Mouse (Mus musculus): Measurements from ENCODE around the gene Scml4.

The Scml4 gene

DNA sequence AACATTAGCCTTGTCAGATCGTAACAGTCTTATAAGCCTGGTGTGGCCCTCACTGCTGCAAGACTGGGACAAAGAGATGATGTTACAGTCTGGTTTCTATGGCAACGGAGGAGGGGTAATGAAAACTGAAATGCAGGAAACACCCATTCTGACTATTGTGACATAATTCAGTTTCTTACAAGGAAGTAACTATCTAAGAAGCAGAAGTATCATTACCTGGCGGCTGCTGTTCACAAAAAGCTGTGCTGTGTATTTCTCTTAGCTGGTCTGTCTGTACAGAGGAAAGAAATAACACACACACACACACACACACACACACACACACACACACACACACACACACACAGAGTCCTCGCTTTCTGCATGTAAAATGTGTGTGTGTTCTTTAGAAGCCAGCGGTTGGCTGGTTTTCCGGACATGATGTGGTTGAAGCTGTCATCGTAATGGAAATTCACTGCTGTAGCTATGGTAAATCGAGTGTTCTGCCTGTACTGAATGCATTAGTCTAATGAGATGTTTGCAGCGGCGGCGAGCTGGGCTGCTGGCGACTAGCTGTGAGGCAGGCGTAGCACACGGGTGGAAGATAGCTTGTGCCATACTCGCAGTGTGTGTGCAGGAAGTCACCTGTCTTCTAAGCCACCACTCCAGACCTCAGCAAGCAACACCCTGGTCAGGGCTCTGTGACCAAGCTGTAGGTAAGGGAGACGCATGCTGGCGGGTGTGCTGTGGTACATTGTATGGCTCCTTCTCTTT is at the start of gene Scml4:
Gene Scml4, plus strand, starts transcription at position 212 of the 753 bp plus-strand sequence.
- no peak for DNase-seq (ENCODE audit: low spot score)

DNA sequence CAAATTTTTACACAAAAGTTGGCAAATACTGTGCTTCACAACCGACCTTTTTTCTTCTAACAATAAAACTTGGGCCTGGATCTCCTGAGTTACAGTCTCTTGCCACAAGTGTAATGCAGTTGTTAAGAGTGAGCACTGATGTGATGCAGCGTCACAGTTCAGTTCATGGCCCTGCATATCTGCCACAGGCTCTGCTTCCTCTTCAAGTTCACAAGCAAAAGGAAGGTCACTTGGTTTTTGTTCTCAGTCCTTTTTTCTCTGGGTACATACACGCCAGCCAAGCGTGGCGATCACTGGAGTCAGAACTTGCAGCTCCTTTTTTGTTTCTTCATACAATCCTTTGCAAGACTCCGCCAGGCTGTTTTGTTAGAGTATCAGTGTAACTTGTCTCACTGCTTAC is 34.2 kb upstream of the Scml4 start:
- DNase-seq (ENCODE audit: low spot score), result no peak

- no peak for DNase-seq (ENCODE audit: low spot score)
These were observed 33.0 kb upstream of the Scml4 start for GRCm38 (mm10) chr10:42827155-42827554.

- DNase-seq (ENCODE audit: low spot score), result no peak
These were observed 30.2 kb upstream of the Scml4 start for GRCm38 (mm10) chr10:42830007-42830406.

- no peak for DNase-seq (ENCODE audit: low spot score)
These were observed 29.8 kb upstream of the Scml4 start for GRCm38 (mm10) chr10:42830409-42830808.

- no peak for DNase-seq (ENCODE audit: low spot score)
These were observed 27.5 kb upstream of the Scml4 start for GRCm38 (mm10) chr10:42832677-42833076.

- DNase-seq (ENCODE audit: low spot score), result no peak
These were observed 26.1 kb upstream of the Scml4 start for GRCm38 (mm10) chr10:42833871-42834727.

DNA sequence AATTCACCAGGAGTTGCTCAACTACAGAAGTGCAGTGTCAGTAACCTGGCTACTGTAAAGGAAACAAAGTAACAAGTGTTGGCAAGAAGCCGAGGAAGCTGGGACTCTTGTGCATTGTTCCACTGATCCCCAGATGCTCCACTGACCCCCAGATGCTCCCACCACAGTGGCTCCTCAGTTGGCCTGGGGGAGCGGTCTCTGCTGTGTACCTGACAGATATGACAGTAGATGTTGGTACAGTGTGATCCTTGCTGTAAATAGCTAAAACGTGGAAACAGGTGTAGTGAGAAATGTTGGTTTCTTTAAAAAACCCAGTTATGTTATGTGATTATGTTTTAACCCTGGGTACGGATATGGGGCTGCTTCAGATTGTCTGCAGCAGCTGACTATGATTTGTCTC is 22.1 kb upstream of the Scml4 start:
- DNase-seq (ENCODE audit: low spot score), result no peak

DNA sequence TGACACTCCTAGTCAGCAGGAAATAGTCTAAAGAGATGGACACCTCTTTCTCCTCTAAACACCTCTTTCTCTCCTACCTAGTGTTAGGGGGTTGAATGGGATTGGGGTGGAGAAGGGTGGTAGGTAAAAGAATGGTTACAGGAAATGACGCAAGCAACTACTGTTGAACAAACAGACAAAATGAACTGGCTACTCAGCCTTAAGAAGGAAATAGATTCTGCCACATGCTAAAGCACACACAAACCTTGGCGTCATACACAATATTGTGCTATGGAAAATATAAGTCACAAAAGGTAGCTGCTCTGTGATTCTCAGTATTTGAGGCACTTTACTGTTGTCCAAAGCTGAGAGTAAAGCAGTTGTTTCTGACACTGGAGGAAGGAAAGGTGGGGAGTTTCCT is 21.4 kb upstream of the Scml4 start:
- no peak for DNase-seq (ENCODE audit: low spot score)

- DNase-seq (ENCODE audit: low spot score), result no peak
These were observed 20.1 kb upstream of the Scml4 start for GRCm38 (mm10) chr10:42840036-42840435.

GRCm38 (mm10) chr10:42841531-42842195 is 18.5 kb upstream of the Scml4 start:
- no peak for DNase-seq (ENCODE audit: low spot score)

- DNase-seq (ENCODE audit: low spot score), result peak; percentile 76
These were observed 17.8 kb upstream of the Scml4 start for GRCm38 (mm10) chr10:42842358-42842757.

DNA sequence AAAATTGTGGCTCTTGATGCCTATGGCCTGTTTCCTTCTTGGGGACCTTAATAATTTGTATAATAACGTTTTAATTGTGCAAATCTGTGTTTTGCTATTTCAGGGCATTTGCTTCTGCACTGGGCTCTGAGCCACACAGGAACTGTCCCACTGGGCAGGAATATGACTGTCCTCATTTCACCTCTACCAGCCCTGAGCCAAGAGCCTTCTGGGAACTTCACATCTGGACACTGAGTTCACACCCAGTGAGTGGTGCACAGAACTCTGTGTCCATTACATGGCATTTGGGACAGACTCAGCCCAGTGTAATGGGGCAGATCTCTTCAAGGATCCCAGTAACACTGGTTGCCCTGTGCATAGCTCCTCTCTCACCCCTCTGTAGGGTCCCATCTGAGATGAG is 16.8 kb upstream of the Scml4 start:
- DNase-seq (ENCODE audit: low spot score), result no peak

DNA sequence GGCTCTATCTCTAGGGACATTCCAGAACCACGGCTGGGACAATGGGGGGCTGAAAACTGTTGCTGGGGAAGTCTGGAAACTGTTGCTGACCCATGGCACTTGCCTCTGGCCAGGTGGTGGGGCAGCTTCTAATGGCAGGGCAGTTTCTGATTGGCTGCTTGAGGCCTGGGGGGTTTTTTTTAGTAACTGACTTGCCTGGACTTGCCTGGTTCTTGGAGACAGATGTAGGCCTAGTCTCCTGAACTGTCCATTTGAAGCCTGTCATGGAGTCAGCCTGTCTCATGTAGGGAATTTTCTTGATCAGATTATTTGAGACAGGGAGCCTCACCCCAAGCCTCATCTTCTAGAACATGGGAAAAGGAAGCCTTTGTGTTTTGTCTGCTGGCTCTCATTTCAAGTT is 14.7 kb upstream of the Scml4 start:
- DNase-seq (ENCODE audit: low spot score), result no peak

DNA sequence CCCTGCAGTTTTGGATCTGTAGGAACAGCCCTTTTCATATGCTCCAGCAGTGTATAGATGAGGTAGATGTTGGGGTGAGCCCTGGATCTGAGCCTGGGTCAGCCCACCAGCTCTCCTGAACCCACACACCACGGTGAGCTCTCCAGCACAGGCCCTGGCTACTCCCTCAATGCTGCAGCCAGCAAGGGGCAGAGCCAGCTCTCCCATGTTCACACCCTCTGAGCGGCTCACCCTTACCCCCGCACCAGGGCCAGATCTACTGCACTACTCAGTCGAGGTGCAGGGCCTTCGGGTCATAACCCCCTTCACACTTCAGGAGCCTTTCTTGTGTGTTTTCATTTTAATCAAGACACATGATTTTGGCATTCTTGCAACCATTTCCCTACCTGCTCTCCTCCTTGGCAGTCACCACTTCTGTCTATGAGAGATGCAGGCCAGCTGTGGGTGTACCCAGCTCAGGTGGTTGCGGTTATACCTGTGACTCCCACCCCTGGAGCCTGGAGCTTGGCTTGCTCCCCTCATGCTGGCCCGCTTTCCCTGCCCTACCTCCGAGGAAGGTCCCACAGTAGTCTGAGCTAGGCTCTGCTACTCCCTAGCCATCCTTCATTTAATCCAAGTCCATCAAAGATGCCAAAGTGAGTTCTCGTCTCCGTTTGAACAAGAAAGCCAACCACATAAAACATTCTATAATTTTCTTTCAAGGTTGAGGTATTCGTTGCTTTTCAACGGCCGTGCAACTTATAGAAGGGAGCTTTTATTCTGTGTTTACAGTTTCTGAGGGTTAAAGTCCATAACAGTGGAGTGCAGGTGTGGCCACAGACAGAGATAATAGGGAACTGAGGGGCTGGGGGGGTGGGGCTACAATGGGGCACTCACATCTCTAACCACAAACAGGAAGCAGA is 11.7 kb upstream of the Scml4 start:
- DNase-seq (ENCODE audit: low spot score), result no peak

GRCm38 (mm10) chr10:42849081-42849400 is 11.1 kb upstream of the Scml4 start:
- DNase-seq (ENCODE audit: low spot score), result no peak

DNA sequence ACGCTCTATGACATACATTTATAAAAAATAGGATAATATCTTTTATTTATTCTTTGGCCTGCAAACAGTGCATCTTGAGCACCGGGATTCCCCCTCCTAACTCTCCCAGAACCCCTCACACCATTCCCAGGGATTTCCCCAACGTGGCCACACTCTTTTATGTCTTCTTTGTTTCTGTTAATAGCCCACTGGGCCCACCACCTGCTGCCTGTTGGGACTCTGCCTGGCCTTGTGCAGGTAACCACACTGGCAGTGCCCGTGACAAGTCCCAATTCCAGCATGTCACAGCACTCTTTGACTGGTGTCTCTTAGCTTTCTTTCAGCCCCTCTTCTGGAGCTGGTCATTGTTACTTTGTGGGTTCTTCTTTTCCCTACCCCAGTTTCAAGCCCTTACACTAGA is 5.3 kb upstream of the Scml4 start:
- DNase-seq (ENCODE audit: low spot score), result no peak

DNA sequence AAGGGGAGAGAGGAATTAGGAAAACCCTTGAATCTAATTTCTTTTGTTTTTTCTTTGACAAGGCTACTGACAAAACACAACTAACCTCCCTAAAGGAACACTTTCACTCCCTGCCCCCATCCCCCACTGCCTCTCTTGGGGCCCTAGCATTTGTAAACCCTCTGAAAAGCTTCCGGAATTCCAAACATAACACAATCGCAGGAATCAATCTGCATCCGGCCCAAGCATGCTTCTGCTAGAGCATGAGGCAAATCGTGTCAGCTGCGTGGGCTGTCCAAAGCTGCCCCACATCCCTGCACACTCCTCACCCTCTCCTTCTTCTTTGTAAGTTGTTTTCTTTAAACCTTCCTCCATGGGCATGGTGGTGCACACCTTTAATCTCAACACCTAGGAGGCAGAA is 4.9 kb upstream of the Scml4 start:
- DNase-seq (ENCODE audit: low spot score), result no peak

- DNase-seq (ENCODE audit: low spot score), result no peak
These were observed 3.6 kb upstream of the Scml4 start for GRCm38 (mm10) chr10:42856574-42856973.

GRCm38 (mm10) chr10:42857021-42857420 is 3.1 kb upstream of the Scml4 start:
- no peak for DNase-seq (ENCODE audit: low spot score)

GRCm38 (mm10) chr10:42859781-42860158 is 400 bp upstream of the Scml4 start:
- DNase-seq (ENCODE audit: low spot score), result no peak

DNA sequence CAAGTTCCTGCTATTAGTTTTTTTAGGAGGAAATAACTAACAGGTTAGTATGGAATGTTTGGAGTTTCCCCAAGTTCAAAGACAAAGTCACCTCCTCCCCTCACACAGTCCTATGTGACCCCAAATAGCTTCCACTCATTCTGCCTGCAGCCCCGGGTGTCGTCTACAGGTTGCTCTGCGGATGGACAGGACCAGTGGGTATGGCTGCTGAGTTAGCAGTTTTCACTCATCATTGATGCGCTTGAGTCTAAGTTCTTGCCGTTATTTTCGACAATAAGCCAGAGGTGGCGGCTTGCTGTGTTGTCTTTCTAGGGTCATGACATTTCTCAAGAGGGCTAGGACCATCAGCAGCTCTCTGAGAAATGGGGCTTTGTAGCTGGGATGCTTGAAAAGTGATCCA is 1.3 kb downstream of the Scml4 start:
- no peak for DNase-seq (ENCODE audit: low spot score)
